Mouse (Mus musculus): ENCODE data around the gene Ripor2.
A peak's percentile ranks its signal among the peaks of the same experiment; 100 is the strongest.

GRCm38 (mm10) chr13:24638371-24639214 lies 56.6 kb downstream of the Ripor2 start:
- TF ChIP-seq CTCF (IDR thresholded peaks at IDR 0.05; ENCODE audit: borderline replicate concordance, extremely low read depth, insufficient read depth, insufficient read length) (no peak), POLR2A (IDR thresholded peaks at IDR 0.05; ENCODE audit: borderline replicate concordance, extremely low read depth, insufficient read depth, insufficient read length, poor library complexity, severe bottlenecking) (0 out of 2 replicates have a peak, but pooled peaks have one; percentile 14)
